Mouse (Mus musculus): Measurements from ENCODE around the gene Slc27a4. TPM values are rescaled to one million over a fixed set of nuclear protein-coding genes. Genes with fewer than 3 reads are reported as not detected.
"Not testable (repeated sequence)": the region's sequence is repeated elsewhere in the genome, so short reads cannot be mapped to it uniquely, and the experiment has no call there.

Slc27a4 gene
- polyA plus RNA-seq (2015; fragmentation: Nextera tagmentation; extraction: Ambion mirVana): 16.5 and 17.7 TPM in 2 replicates

DNA sequence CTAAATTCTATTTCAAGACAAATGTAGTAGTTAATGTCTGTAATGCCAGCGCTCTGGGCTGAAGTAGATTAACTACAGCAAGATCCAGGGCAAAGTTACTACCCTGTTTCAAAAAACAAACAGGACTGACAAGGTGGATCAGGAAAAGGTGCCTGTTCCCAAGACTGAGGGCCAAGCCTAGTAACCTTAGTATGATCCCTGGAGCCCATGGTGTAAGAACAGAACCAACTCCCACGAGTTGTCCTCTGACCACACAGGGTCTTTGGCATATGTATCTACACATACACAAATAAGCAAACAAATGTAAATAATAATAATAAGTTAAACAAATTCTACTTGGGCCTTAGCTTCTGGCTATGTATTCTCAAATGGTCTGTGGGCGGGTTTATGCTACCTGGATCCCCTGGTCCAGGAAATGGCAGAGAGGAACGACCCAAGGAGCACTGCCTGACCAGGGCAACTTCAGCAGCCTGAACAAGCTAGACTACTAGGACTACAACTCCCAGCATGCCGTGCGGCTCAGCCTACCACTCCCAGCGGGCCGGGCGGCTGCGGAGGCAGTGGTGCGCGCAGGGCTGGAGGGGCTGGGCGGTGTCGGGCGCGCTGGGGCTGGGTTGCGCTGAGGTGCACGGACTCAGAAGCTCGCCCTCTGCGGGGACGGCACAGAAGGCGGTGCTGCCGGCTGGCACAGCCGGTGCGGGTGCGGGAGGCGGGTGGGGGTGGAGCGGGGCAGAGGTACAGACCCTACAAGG lies at the start of gene Slc27a4:
Gene Slc27a4 (plus strand): TSS at position 560 of the 752 bp plus-strand sequence.
- Histone ChIP-seq H3K27me3 (ENCODE audit: insufficient read depth, low read length) (no peaks in the 10 kb centered on the region), H3K4me3 (ENCODE audit: low read length) (peak within 1 kb of the TSS; percentile 89), H3K4me2 (replicated peaks; ENCODE audit: low read depth, low read length) (peak within 1 kb of the TSS; percentile 91), H3K27ac (ENCODE audit: low read length) (peak within 1 kb of the TSS; percentile 43; the same call in 1 of the 2 replicates), H3K9me3 (ENCODE audit: low read length) (no peaks in the 10 kb centered on the region), H3K9ac (replicated peaks; ENCODE audit: low read length) (peak within 1 kb of the TSS; percentile 87), H3K36me3 (ENCODE audit: insufficient read depth, low read length) (peaks cover 15% of the 10 kb centered on the region), H3K4me1 (ENCODE audit: insufficient read depth, low read length) (peaks cover 7% of the 10 kb centered on the region)
- peak; percentile 98 for ATAC-seq (ENCODE audit: low FRiP score, low TSS enrichment)
- 4% methylated on average over 27 of the region's 28 CpGs for WGBS

DNA sequence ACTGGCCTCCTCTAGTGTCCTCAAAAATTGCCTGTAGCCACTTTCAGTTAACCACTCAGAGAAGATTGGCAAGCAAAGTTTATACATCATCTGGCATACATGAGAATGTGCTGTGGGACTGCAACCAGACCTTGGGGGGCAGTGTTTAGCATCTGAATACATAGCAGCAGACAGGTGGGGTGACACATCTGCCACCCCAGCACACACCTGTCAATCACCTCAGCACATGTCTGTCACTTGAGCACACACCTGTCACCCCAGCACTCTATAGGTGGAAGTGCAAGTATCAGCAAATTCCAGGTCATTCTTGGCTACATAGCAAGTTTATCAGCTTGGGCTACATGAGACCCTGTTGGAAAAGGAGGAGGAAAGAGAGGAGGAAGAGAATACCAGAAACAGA lies 46.7 kb upstream of the Slc27a4 start:
- no peak overlapping the region for H3K4me2 ChIP-seq (replicated peaks; ENCODE audit: low read depth, low read length)
- H3K4me1 ChIP-seq (ENCODE audit: insufficient read depth, low read length): peaks cover 6% of the 10 kb centered on the region; the same call in 1 of the 2 replicates
- H3K9me3 ChIP-seq (ENCODE audit: low read length): no peaks in the 10 kb centered on the region
- no peak overlapping the region for H3K4me3 ChIP-seq (ENCODE audit: low read length)
- peaks cover 27% of the 10 kb centered on the region for H3K27me3 ChIP-seq (ENCODE audit: insufficient read depth, low read length)
- H3K27ac ChIP-seq (ENCODE audit: low read length): no peak overlapping the region
- no peak for ATAC-seq (ENCODE audit: low FRiP score, low TSS enrichment)
- no peaks in the 10 kb centered on the region for H3K36me3 ChIP-seq (ENCODE audit: insufficient read depth, low read length)
- no peak overlapping the region for H3K9ac ChIP-seq (replicated peaks; ENCODE audit: low read length)

DNA sequence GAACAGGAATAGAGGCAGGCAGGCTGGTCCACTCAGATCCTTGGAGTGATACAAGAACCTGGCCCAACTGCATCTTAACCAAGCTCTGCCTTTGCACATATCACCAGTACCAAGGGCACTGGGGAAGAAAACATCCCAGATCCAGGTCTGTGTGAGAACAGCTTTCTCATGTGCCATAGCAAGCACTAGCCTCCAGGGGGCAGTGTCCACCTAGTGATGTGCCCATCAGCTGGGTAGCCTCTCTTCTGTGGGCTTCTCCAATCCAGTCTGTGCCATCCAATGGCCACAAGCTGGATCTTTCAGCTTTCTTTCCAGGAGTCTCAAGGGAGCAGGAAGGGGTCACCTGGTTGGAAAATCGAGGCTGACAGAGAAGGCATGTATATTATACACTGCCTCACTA lies 37.6 kb upstream of the Slc27a4 start:
- ATAC-seq (ENCODE audit: low FRiP score, low TSS enrichment): peak; percentile 14; the same call in 1 of the 2 replicates
- H3K4me1 ChIP-seq (ENCODE audit: insufficient read depth, low read length): peaks cover 8% of the 10 kb centered on the region
- no peaks in the 10 kb centered on the region for H3K27me3 ChIP-seq (ENCODE audit: insufficient read depth, low read length)
- no peaks in the 10 kb centered on the region for H3K9me3 ChIP-seq (ENCODE audit: low read length)
- H3K9ac ChIP-seq (replicated peaks; ENCODE audit: low read length): no peak overlapping the region
- 3% methylated on average over 1 of the region's 1 CpGs for WGBS
- no peak overlapping the region for H3K4me3 ChIP-seq (ENCODE audit: low read length)
- no peak overlapping the region for H3K4me2 ChIP-seq (replicated peaks; ENCODE audit: low read depth, low read length)
- H3K36me3 ChIP-seq (ENCODE audit: insufficient read depth, low read length): no peaks in the 10 kb centered on the region
- no peak overlapping the region for H3K27ac ChIP-seq (ENCODE audit: low read length)

DNA sequence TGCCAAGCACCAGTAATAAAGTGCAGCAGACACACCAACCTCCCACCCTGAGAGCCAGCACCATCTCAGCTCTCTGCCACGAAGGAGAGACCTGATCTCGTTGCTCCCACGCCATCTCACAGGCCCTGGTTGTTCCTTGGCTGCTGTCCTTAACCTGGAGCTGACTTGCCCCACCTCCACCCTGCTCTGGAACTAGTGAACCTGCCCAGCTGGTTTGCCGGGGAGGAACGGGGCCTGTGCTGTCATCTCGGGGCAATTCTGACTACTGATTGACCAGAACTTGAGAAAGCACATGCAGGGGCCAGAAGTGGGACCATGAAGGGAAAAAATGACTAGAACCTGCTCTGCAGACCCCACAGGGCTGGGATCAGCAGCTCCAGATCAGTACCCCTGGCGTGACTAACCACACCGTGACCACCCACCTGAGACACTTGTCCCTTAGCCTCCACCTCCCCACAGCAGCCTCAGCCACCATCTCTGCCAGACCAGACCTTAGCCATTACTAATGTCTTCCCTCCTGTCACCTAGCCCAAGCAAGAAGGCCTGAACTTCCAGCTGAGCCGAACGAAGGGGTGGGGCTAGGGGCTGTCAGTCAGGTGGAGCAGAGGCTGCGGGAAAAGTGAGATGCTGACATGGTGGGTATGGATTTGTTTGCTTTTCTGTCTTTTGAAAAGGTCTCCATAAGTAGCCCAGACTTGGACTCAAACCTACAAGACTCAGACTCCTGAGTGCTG lies 34.3 kb upstream of the Slc27a4 start:
- peak; percentile 75 for ATAC-seq (ENCODE audit: low FRiP score, low TSS enrichment)
- 45% methylated on average over 11 of the region's 11 CpGs for WGBS
- Histone ChIP-seq H3K36me3 (ENCODE audit: insufficient read depth, low read length) (0 out of 2 replicates have a peak, but pooled peaks cover 1% of the 10 kb centered on the region), H3K4me2 (replicated peaks; ENCODE audit: low read depth, low read length) (no peak overlapping the region), H3K9ac (replicated peaks; ENCODE audit: low read length) (no peak overlapping the region), H3K4me3 (ENCODE audit: low read length) (no peak overlapping the region), H3K9me3 (ENCODE audit: low read length) (no peaks in the 10 kb centered on the region), H3K4me1 (ENCODE audit: insufficient read depth, low read length) (peaks cover 8% of the 10 kb centered on the region), H3K27me3 (ENCODE audit: insufficient read depth, low read length) (no peaks in the 10 kb centered on the region), H3K27ac (ENCODE audit: low read length) (peak overlapping the region; percentile 78)

DNA sequence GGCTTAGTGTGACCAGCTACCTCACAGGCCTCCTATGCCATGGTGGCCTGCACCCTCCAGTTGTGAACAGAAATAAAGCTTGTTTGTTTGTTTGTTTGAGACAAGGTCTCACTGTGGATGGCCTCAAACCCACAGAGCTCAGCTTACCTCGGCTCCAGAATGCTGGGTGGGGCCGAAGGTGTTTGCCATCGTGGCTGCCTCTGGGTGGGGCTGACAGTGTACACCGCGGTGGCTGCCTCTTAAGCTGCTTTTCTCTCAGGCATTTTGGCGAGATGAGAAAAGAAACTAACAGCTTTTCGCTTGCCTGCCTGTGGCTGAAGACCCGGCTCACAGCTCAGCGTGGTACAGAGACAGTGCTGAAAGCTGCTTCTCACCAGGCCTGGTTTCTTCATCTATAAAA lies 33.5 kb upstream of the Slc27a4 start:
- Histone ChIP-seq H3K27ac (ENCODE audit: low read length) (peak overlapping the region; percentile 78), H3K9ac (replicated peaks; ENCODE audit: low read length) (no peak overlapping the region), H3K36me3 (ENCODE audit: insufficient read depth, low read length) (0 out of 2 replicates have a peak, but pooled peaks cover 3% of the 10 kb centered on the region), H3K9me3 (ENCODE audit: low read length) (no peaks in the 10 kb centered on the region), H3K27me3 (ENCODE audit: insufficient read depth, low read length) (no peaks in the 10 kb centered on the region), H3K4me3 (ENCODE audit: low read length) (no peak overlapping the region), H3K4me1 (ENCODE audit: insufficient read depth, low read length) (peaks cover 8% of the 10 kb centered on the region), H3K4me2 (replicated peaks; ENCODE audit: low read depth, low read length) (no peak overlapping the region)
- ATAC-seq (ENCODE audit: low FRiP score, low TSS enrichment): no peak
- 65% methylated on average over 9 of the region's 9 CpGs for WGBS

DNA sequence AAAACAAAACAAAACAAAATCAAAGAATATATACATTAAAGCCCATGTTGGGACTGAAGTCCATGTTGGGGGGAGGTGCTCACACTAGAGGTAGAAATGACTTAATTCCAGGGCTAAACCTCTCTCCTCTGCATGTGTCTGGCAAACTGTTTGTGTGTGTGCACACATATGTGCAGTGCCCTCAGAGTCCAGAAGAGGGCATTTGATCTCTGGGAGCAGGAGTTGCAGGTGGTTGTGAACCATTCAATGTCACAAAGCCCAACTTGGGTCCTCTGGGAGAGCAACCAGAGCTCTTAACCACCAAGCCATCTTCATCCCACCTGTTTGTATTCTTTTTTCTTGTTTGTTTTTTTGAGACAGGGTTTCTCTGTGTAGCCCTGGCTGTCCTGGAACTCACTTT lies 32.3 kb upstream of the Slc27a4 start:
- 0 out of 2 replicates have a peak, but pooled peaks cover 3% of the 10 kb centered on the region for H3K36me3 ChIP-seq (ENCODE audit: insufficient read depth, low read length)
- H3K4me2 ChIP-seq (replicated peaks; ENCODE audit: low read depth, low read length): no peak overlapping the region
- ATAC-seq (ENCODE audit: low FRiP score, low TSS enrichment): no peak
- H3K9me3 ChIP-seq (ENCODE audit: low read length): no peaks in the 10 kb centered on the region
- no peaks in the 10 kb centered on the region for H3K27me3 ChIP-seq (ENCODE audit: insufficient read depth, low read length)
- no peak overlapping the region for H3K4me3 ChIP-seq (ENCODE audit: low read length)
- no peak overlapping the region for H3K9ac ChIP-seq (replicated peaks; ENCODE audit: low read length)
- peaks cover 8% of the 10 kb centered on the region for H3K4me1 ChIP-seq (ENCODE audit: insufficient read depth, low read length)
- H3K27ac ChIP-seq (ENCODE audit: low read length): no peak overlapping the region

DNA sequence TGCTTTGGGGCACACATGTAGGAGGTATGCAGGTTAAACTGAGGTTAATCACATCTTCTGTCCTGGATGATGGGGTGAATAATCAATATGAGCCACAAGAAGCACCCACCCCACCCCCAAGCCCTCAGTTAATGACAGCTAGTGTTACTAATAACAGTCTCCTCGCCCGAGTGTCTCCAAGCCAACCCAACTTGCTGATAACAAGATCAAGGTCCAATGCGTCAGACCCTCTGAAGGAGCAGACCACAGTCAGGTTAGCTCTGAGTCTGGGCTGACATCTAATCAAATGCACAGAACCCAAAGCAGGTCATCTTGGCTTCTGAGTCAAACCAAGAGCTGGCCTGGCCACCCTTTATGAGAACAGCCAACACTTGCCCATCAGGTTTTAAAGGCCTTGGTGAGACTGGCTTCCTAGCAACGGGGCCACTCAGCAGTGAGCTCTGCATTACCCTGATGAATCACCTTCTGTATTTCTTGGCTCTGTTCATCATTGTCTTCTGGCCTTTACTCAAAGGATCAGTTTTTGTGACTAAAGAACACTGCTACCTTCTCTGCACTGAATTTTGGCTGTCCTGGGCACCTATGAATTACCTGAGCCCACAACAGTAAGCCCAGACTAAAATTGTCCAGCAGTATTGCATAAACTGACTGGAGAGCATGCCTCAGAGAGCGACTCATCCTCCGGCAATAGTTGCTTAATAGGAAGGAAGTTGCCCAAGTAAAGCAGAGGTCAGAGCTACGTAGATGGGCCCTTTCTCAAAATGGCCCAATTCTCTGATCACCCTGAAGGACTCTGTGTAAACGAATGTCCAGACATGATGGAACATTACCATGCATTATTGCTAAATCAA lies 30.6 kb upstream of the Slc27a4 start:
- no peak overlapping the region for H3K9ac ChIP-seq (replicated peaks; ENCODE audit: low read length)
- no peaks in the 10 kb centered on the region for H3K9me3 ChIP-seq (ENCODE audit: low read length)
- H3K27ac ChIP-seq (ENCODE audit: low read length): no peak overlapping the region
- H3K27me3 ChIP-seq (ENCODE audit: insufficient read depth, low read length): no peaks in the 10 kb centered on the region
- peaks cover 8% of the 10 kb centered on the region for H3K4me1 ChIP-seq (ENCODE audit: insufficient read depth, low read length)
- ATAC-seq (ENCODE audit: low FRiP score, low TSS enrichment): no peak
- 83% methylated on average over 8 of the region's 8 CpGs for WGBS
- H3K4me2 ChIP-seq (replicated peaks; ENCODE audit: low read depth, low read length): no peak overlapping the region
- no peak overlapping the region for H3K4me3 ChIP-seq (ENCODE audit: low read length)
- H3K36me3 ChIP-seq (ENCODE audit: insufficient read depth, low read length): peaks cover 8% of the 10 kb centered on the region; the same call in 1 of the 2 replicates

DNA sequence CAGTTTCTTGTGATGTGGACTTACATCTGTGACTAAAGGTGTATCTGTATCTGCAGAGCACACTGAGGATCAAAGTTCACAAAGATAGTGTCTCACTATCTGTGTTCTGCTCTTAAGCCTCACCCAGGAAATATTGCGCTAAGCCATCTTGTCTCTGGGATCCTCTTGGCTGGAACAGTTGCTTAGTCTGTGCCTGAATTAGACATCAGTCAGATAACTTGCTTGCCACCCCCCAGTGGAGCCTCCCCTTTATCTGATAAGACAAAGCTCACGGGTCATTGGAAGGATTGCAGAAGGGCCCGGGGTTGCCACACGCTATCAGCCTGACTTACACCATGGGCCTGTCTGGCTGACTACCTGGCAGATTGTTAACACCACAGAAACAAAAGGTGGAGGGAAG lies 29.1 kb upstream of the Slc27a4 start:
- Histone ChIP-seq H3K9ac (replicated peaks; ENCODE audit: low read length) (no peak overlapping the region), H3K4me2 (replicated peaks; ENCODE audit: low read depth, low read length) (no peak overlapping the region), H3K27ac (ENCODE audit: low read length) (no peak overlapping the region), H3K27me3 (ENCODE audit: insufficient read depth, low read length) (no peaks in the 10 kb centered on the region), H3K4me1 (ENCODE audit: insufficient read depth, low read length) (peaks cover under 1% of the 10 kb centered on the region; the same call in 1 of the 2 replicates), H3K4me3 (ENCODE audit: low read length) (no peak overlapping the region), H3K9me3 (ENCODE audit: low read length) (no peaks in the 10 kb centered on the region), H3K36me3 (ENCODE audit: insufficient read depth, low read length) (peaks cover 23% of the 10 kb centered on the region)
- WGBS: 92% methylated on average over 4 of the region's 4 CpGs
- ATAC-seq (ENCODE audit: low FRiP score, low TSS enrichment): no peak

DNA sequence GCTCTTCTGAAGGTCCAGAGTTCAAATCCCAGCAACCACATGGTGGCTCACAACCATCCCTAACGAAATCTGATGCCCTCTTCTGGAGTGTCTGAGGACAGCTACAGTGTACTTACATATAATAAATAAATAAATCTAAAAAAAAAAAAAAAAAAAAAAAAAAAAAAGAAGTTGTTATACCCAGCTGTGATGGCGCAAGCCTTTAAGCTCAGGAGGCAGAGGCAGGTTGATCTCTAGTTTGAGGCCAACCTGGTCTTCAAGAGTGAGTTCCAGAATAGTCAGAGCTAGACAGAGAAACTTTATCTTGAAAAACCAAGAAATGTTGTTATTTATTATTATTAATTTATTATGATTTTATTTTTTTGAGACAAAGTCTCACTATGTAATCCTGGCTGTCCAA lies 21.2 kb upstream of the Slc27a4 start:
- not testable (repeated sequence) for H3K27ac ChIP-seq (ENCODE audit: low read length); H3K4me2 ChIP-seq (replicated peaks; ENCODE audit: low read depth, low read length); H3K9me3 ChIP-seq (ENCODE audit: low read length); H3K9ac ChIP-seq (replicated peaks; ENCODE audit: low read length); H3K4me1 ChIP-seq (ENCODE audit: insufficient read depth, low read length); ATAC-seq (ENCODE audit: low FRiP score, low TSS enrichment); H3K4me3 ChIP-seq (ENCODE audit: low read length); H3K27me3 ChIP-seq (ENCODE audit: insufficient read depth, low read length)
- H3K36me3 ChIP-seq (ENCODE audit: insufficient read depth, low read length): peaks cover 90% of the 10 kb centered on the region
- WGBS: 97% methylated on average over 2 of the region's 2 CpGs

All from kidney, embryonic 16.5 days (tissue).